Mouse (Mus musculus): ENCODE data around the gene Slc52a3. TPM values are rescaled to one million over a fixed set of nuclear protein-coding genes. Genes with fewer than 3 reads are reported as not detected.

Gene Slc52a3
- total RNA-seq, 2 experiments from 2014 or later: 0.94 to 1.3 TPM

DNA sequence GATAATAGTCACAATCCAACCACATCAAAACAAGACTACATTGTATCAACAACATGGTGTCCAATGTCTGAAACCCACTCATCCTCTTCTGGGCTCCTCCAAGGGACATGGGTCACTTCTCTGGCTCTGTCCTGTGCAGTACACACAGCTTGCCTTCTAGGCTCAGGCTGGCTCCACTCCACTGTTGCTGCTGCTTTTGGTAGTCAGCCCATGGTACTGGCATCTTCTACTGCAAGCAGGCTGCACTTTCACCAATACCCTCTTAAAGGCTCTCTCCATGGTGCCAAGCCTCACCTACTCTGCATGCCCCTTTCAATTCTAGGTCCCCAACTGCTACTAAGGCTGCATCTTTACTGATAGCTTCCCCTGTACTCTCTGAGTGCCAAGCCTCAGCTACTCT lies 43.8 kb downstream of the Slc52a3 start:
- DNase-seq (ENCODE audit: low spot score): no peak

DNA sequence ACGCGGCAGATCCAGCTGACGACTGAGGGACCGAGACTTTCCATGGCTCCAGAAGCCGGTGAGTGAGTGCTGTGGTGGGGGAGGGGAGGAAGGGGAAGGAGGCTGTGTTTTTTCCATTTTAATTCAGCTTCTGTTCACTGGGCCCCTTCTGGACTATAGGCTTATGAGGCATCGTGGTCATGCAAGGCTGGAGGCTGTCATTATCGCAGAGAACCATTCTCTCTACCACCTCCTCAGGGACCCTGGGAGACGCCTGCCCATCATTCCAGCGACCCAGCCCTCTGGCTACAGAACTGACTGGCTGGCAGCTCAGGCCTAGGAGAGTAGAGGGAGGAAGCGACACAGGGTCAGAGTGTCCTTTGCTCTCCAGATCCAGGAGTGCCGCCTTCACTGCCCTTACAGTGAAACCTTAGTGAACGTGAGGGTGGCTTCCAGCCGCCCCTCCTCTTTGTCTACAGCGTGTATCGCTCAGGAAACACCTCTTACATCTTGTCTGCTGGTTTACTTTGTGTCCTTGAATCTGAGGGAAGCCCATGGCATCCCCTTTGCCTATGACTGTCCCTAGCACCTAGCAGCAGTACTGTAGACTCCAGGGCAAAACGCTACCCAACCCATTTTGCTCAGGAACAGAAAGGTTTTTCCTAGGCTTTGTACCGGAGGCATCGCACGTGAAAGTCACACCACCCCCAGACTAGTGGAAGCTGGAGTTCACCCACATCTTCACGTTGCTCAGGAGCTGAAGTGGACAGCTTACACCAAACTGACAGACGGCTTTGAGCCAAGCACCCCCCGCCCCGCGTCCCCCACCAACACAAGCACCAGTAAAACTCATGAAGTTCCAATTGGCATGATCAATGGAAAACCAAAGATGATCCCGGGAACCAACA lies 51.0 kb downstream of the Slc52a3 start:
- DNase-seq (ENCODE audit: low spot score): no peak

DNA sequence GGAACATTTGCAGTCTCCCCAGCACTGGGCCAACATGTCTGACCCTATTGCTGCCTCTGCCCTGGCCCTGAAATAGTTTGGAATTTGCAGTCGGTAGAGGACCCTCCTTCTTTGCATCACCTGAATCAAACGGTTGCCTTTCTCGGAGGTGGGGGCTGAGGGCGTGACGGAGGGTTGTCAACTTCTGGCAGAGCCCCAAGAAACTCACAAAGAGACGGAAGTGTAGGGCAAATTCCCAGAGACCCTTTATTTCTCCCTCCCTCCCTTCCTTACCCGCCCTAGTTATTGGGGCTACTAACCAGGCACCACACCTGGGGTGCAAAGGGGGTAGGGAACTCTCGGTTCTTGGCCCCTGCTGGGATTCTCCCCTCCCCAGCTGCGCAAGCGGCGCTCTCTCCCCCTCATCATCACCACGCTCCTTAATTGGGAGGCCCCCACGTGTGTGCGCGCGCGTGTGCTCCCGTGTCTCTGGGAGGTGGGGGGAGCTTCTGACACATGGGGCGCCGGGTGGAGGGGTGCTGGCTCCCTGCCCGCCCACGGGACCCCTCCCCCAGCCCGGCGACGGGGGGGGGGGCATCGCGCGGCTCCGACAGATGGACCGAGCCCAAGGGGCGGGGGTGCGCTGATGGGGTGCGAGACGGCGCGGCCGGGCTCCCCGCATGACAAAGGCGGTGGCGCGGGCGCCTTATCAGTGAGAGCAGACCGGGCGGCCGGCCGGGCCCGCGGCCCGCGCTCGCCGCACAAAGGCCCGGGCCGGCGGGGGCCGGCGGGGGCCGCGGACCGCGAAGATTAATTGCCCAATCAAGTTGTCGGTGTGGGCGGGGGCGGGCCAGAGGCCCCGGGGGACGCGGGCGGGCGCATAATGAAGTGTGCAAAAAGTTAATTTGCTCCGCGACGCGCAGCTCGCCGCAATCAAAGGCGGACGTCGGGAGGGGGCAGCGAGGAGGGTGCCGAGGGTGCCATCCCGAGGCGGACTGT lies 52.0 kb downstream of the Slc52a3 start:
- DNase-seq (ENCODE audit: low spot score): no peak

DNA sequence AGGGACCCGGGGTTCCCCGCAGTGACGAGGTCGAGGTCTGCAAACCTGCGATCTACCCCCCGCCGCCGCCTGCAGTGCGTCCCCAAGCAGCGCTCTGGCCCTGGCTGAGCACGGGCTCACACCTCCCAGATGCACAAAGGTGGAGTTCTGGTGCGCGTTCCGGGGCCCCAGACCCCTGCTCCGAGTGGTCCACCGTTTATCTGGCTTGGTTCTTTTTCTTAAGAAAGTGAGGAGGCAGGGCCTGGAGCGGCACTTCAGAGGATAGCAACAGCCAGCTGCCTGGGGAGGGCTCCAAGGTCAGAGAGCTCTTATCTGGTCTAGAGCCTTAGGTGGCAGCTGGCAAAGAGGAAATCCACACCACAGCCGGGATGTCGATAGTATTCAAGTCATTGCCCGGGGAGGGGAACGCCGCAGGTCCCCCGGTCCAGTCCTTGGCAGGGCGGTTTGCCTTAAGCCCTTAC lies 52.7 kb downstream of the Slc52a3 start:
- no peak for DNase-seq (ENCODE audit: low spot score)

DNA sequence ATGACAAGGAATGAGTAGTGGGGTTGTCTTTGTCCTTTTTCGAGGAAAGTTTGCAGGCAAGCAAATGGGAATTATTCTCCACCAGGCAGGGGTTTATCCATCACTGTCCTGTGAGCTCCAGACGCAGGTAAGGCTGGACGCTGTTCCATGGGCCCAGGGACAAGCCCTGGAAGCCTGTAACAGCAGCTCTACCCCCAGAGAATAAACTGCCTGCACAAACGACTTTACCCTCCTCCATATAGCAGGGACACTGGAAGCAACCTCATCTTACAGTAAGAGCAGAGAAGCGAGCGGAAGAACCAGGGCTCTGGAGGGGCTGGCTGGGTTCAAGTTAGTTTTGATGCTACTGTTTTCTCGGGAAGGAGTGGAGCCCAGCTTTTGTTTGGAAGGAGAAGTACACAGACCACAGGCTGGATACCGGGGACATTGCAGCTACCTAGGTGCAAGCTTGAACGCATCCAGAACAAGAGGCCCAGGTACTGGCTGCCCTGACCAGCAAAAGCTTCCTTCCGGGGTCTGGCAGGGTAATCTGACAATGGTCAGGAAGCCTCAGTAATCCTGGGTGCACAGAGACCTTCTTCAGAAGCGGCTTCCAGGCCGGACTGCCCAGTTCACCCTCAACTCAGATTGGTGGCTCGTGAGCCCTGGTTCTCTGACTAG lies 53.4 kb downstream of the Slc52a3 start:
- DNase-seq (ENCODE audit: low spot score): no peak

DNA sequence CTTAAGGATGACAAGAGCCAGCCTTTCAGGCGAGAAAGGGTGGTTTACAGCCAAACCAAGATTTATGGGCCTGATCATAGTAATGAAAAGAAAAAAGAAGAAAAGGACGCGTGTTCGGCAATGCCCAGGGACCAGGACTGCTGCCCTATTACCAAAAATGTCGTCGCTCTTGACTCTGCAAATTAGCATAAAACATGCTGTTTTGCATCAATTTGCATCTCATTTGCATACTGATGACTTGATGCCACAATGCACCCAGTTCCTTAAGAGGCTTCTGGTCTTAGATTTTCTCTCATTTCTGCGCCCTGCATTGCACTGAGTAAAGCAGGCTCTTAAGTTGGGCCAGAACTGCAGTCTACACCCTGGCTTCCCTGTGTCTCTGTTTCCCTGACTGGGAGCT lies 54.0 kb downstream of the Slc52a3 start:
- no peak for DNase-seq (ENCODE audit: low spot score)

DNA sequence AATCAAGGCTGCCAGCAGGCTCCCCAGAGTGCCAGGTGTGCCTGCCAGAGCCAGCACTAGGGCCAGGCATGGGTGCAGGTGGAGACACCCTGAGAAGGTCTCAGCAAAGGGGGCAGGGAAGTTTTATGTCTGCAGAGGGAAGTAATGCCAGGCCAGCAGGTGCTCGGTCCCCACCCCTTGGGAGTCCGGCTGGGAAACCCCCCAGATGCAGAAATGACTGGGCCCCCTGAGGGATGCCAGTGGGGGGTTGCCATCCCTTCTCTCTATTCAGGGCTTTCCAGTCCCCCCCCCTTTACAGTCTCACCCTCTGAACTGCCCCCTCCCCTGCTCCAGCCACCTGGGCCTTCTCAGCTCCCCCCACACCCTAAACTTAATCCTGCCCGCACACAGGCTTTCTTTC lies 55.7 kb downstream of the Slc52a3 start:
- DNase-seq (ENCODE audit: low spot score): no peak

DNA sequence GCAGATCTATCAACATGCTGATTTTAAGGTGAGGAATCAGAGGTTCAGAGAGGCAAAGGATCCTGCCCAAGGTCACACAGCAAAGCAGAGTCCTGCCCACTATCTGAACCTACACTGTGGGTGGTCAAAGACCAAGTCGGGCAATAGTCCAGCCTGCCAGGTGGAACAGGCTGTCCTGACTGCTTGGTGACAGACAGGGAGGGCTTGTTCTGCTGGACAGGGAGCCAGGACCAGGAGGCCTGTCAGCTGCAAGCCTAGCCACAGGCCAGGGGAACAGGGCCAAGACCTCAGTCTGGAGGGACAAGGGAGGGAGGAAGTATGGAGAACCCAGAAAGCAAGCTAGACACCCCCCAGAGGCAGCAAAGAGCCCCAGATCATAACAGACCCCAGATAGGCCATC lies 59.1 kb downstream of the Slc52a3 start:
- DNase-seq (ENCODE audit: low spot score): no peak

DNA sequence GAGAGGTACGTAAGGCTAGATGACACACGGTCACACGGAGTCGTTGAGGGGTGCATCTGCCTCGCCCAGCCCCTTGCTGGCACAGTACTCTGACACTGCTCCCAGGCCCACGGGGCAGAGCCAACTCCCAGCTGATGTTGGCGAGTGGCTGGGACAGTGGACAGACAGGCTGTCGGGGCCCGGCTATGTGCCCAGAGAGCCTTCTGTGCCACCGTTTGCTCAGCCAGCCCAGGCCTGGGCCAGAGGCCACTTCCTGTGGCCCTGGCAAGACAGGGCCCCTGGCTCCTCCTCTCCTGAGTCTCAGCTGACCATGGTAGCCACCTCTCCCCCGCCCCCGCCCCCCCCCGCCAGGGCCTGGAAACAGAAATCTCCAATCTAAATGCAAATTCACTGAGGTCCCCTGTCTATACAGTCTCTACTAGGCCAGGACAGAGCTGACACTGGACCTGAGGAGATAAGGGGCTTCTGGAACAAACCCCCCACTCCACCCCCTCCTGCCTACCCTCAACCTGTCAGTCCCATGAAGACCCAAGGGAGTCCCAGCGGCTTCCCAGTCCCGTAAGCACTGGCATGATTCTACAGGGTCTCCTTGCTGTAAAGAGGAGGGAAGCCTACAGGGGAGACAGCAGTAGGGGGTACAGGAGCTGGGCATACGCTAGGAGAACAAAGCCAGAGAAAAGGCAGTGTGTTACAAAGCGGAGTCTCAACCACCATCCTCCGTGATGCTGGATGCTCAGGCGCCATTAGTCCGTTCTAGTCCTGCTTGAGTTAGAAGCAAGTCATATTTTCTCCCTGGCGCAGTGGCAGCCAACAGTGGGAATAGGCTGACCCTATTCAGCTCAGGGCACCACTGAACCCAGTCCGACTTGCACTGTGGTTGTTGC lies 60.3 kb downstream of the Slc52a3 start:
- DNase-seq (ENCODE audit: low spot score): no peak

DNA sequence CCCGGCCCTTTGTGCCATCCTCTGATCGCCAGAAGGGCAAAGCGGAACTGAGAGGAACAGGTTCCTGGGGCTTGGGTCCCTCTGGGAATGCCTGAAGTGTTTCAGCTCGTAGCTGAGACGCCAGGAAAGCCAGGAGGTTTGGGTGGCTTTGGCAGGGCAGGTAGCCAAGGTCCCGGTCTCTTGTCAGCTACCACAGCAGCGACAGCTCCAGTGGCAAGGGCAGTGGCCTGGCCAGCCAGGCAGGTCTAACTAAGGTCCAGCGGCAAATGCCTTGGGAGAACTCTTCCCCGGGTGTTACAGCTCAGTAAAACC lies 60.9 kb downstream of the Slc52a3 start:
- no peak for DNase-seq (ENCODE audit: low spot score)

Small RNA genes within 50 kb of the gene (microRNA-seq; reads per million reads assigned to microRNA genes)
- gene Mir1953: not detected

Other genes with a start within 250 kb of the Slc52a3 start
- under 1 TPM in 1 of 2 experiments, not detected in 1; 0.09 TPM for gene Rspo4, start 153.6 kb upstream of the Slc52a3 start, total RNA-seq (2021)
- under 1 TPM; 0.18 to 0.24 TPM for gene Angpt4, start 85.3 kb upstream of the Slc52a3 start, total RNA-seq (2021)
- gene Fam110a, start 16.3 kb upstream of the Slc52a3 start, total RNA-seq (2021): 1 to 10 TPM; 1.8 to 2.1 TPM
- gene Scrt2, start 85.0 kb downstream of the Slc52a3 start, total RNA-seq (2021): not detected
- gene Srxn1, start 109.0 kb downstream of the Slc52a3 start, total RNA-seq (2021): 10 to 100 TPM; 19.6 to 67.1 TPM
- gene Tcf15, start 147.1 kb downstream of the Slc52a3 start, total RNA-seq (2021): 10 to 100 TPM in 1 of 2 experiments, 1 to 10 TPM in 1; 5.5 to 13.9 TPM
- 100 to 1,000 TPM in 1 of 2 experiments, 10 to 100 TPM in 1; 83.9 to 100 TPM for gene Csnk2a1, start 230.3 kb downstream of the Slc52a3 start, total RNA-seq (2021)